Mouse (Mus musculus) layer of hippocampus, adult 9-11 months (tissue): ENCODE data around the gene Gm19426.

Experiments
- DNase-seq: peaks from one replicate; pipeline ENCODE4 v3.0.0; 2022

Gm19426 gene

GRCm38 (mm10) chr2:84743561-84743960, at the start of gene Gm19426:
Gene Gm19426, minus strand, starts transcription at chr2:84743655.
- peak; percentile 77 for DNase-seq

GRCm38 (mm10) chr2:84793154-84793553, 49.7 kb upstream of the Gm19426 start:
- no peak for DNase-seq

GRCm38 (mm10) chr2:84792516-84792915, 49.1 kb upstream of the Gm19426 start:
- no peak for DNase-seq

GRCm38 (mm10) chr2:84790418-84790817, 47.0 kb upstream of the Gm19426 start:
- DNase-seq: no peak

- no peak for DNase-seq
Measured at GRCm38 (mm10) chr2:84788316-84788715, 44.9 kb upstream of the Gm19426 start.

GRCm38 (mm10) chr2:84783840-84784566, 40.5 kb upstream of the Gm19426 start:
- DNase-seq: no peak

- no peak for DNase-seq
Measured at GRCm38 (mm10) chr2:84783315-84783714, 39.9 kb upstream of the Gm19426 start.

- no peak for DNase-seq
Measured at GRCm38 (mm10) chr2:84779210-84779609, 35.8 kb upstream of the Gm19426 start.

- DNase-seq: no peak
Measured at GRCm38 (mm10) chr2:84777706-84778105, 34.3 kb upstream of the Gm19426 start.

- no peak for DNase-seq
Measured at GRCm38 (mm10) chr2:84775665-84776064, 32.2 kb upstream of the Gm19426 start.

- no peak for DNase-seq
Measured at GRCm38 (mm10) chr2:84775241-84775640, 31.8 kb upstream of the Gm19426 start, which contains the start of gene Serping1. Gene Serping1, minus strand, starts transcription at chr2:84775444.

GRCm38 (mm10) chr2:84774751-84775150, 31.3 kb upstream of the Gm19426 start:
- DNase-seq: peak; percentile 8

- no peak for DNase-seq
Measured at GRCm38 (mm10) chr2:84773195-84773594, 29.7 kb upstream of the Gm19426 start.

- no peak for DNase-seq
Measured at GRCm38 (mm10) chr2:84772454-84772853, 29.0 kb upstream of the Gm19426 start.

GRCm38 (mm10) chr2:84770501-84770900, 27.0 kb upstream of the Gm19426 start:
- DNase-seq: no peak

- DNase-seq: no peak
Measured at GRCm38 (mm10) chr2:84762818-84763217, 19.4 kb upstream of the Gm19426 start.

- no peak for DNase-seq
Measured at GRCm38 (mm10) chr2:84762295-84762694, 18.8 kb upstream of the Gm19426 start.

GRCm38 (mm10) chr2:84761840-84762239, 18.4 kb upstream of the Gm19426 start:
- DNase-seq: no peak

GRCm38 (mm10) chr2:84761309-84761708, 17.9 kb upstream of the Gm19426 start:
- DNase-seq: no peak

- DNase-seq: no peak
Measured at GRCm38 (mm10) chr2:84760777-84761176, 17.3 kb upstream of the Gm19426 start.

- no peak for DNase-seq
Measured at GRCm38 (mm10) chr2:84758542-84759127, 15.2 kb upstream of the Gm19426 start.

- no peak for DNase-seq
Measured at GRCm38 (mm10) chr2:84757026-84757682, 13.7 kb upstream of the Gm19426 start.

GRCm38 (mm10) chr2:84756245-84756644, 12.8 kb upstream of the Gm19426 start:
- no peak for DNase-seq

- DNase-seq: no peak
Measured at GRCm38 (mm10) chr2:84750115-84750514, 6.7 kb upstream of the Gm19426 start.
